Mouse (Mus musculus) neural tube, embryonic 12.5 days (tissue): ENCODE results near the gene Daglb. TPM values are rescaled to one million over a fixed set of nuclear protein-coding genes. Genes with fewer than 3 reads are reported as not detected.

ENCODE experiments used
- ATAC-seq: fragments of 200-750 bp; cut with Nextera tagmentation; 2 replicates; pipeline ENCODE4 v1.8.0; 2017; ENCODE audit warnings: low read depth, mild to moderate bottlenecking, moderate TSS enrichment, moderate library complexity; ENCODE audit not compliant: low FRiP score
- H3K27ac ChIP-seq: fragments of 300-500 bp; sonication (generic); 2 replicates; pipeline ENCODE4 v1.5.1; 2016
- H3K27me3 ChIP-seq: fragments of 300-500 bp; sonication (generic); replicated peaks from 2 replicates; pipeline ENCODE4 v1.6.1; 2016; ENCODE audit warnings: mild to moderate bottlenecking
- H3K36me3 ChIP-seq: fragments of 300-500 bp; sonication (generic); 2 replicates; pipeline ENCODE4 v1.6.1; 2016; ENCODE audit warnings: mild to moderate bottlenecking
- H3K4me1 ChIP-seq: fragments of 300-500 bp; sonication (generic); 2 replicates; pipeline ENCODE4 v1.6.1; 2016
- H3K4me2 ChIP-seq: fragments of 300-500 bp; sonication (generic); replicated peaks from 2 replicates; pipeline ENCODE4 v1.6.1; 2016; ENCODE audit warnings: mild to moderate bottlenecking
- H3K4me3 ChIP-seq: fragments of 300-500 bp; sonication (generic); 2 replicates; pipeline ENCODE4 v1.5.1; 2016
- H3K9ac ChIP-seq: fragments of 300-500 bp; sonication (generic); 2 replicates; pipeline ENCODE4 v1.6.1; 2016; ENCODE audit warnings: mild to moderate bottlenecking
- H3K9me3 ChIP-seq: fragments of 300-500 bp; sonication (generic); 2 replicates; pipeline ENCODE4 v1.6.1; 2016; ENCODE audit warnings: mild to moderate bottlenecking
- WGBS: fragments of 180-500 bp; shearing (Covaris S2); methylation state at CpG from one replicate; pipeline ENCODE4 v1.1.7; 2016; 5-methylcytosine and 5-hydroxymethylcytosine counted together
- polyA plus RNA-seq: library from polyadenylated mRNA; unstranded; fragments of >200 nt; fragmentation: Nextera tagmentation; extraction: Ambion mirVana; gene quantifications from 2 replicates; pipeline ENCODE4 v1.2.1, GENCODE M21; 2016

The Daglb gene
- polyA plus RNA-seq, 1 experiment from 2014 or later: 14.8 TPM

GRCm38 (mm10) chr5:143467931-143468330 lies 3.5 kb downstream of the Daglb start:
- no peak overlapping the region for H3K27ac ChIP-seq
- ATAC-seq: no peak
- 94% methylated on average over 6 of the region's 6 CpGs for WGBS
- H3K36me3 ChIP-seq: peaks cover 41% of the 10 kb centered on the region
- H3K4me2 ChIP-seq: no peak overlapping the region
- H3K9me3 ChIP-seq: no peaks in the 10 kb centered on the region
- no peaks in the 10 kb centered on the region for H3K27me3 ChIP-seq
- no peak overlapping the region for H3K9ac ChIP-seq
- H3K4me3 ChIP-seq: no peak overlapping the region
- peaks cover 18% of the 10 kb centered on the region for H3K4me1 ChIP-seq

GRCm38 (mm10) chr5:143469628-143470027 lies 5.2 kb downstream of the Daglb start:
- WGBS: 95% methylated on average over 8 of the region's 8 CpGs
- Histone ChIP-seq H3K4me1 (peaks cover 10% of the 10 kb centered on the region; the same call in 1 of the 2 replicates), H3K27ac (no peak overlapping the region), H3K9ac (no peak overlapping the region), H3K4me3 (no peak overlapping the region), H3K27me3 (no peaks in the 10 kb centered on the region), H3K9me3 (no peaks in the 10 kb centered on the region), H3K4me2 (no peak overlapping the region), H3K36me3 (peaks cover 57% of the 10 kb centered on the region)
- no peak for ATAC-seq

- H3K9ac ChIP-seq: no peak overlapping the region
- peaks cover 4% of the 10 kb centered on the region; the same call in 1 of the 2 replicates for H3K4me1 ChIP-seq
- H3K4me2 ChIP-seq: no peak overlapping the region
- no peaks in the 10 kb centered on the region for H3K9me3 ChIP-seq
- WGBS: 85% methylated on average over 15 of the region's 15 CpGs
- H3K36me3 ChIP-seq: peaks cover 66% of the 10 kb centered on the region
- H3K27me3 ChIP-seq: no peaks in the 10 kb centered on the region
- no peak for ATAC-seq
- H3K27ac ChIP-seq: no peak overlapping the region
- no peak overlapping the region for H3K4me3 ChIP-seq
Observed at GRCm38 (mm10) chr5:143470421-143471164, 6.2 kb downstream of the Daglb start.

- no peak for ATAC-seq
- Histone ChIP-seq H3K36me3 (peaks cover 72% of the 10 kb centered on the region), H3K4me2 (no peak overlapping the region), H3K4me3 (no peak overlapping the region), H3K27ac (no peak overlapping the region), H3K4me1 (no peaks in the 10 kb centered on the region), H3K9ac (no peak overlapping the region), H3K27me3 (no peaks in the 10 kb centered on the region), H3K9me3 (no peaks in the 10 kb centered on the region)
- 89% methylated on average over 3 of the region's 3 CpGs for WGBS
Observed at GRCm38 (mm10) chr5:143471165-143471546, 6.8 kb downstream of the Daglb start.

GRCm38 (mm10) chr5:143471953-143472618 lies 7.7 kb downstream of the Daglb start:
- WGBS: 91% methylated on average over 8 of the region's 9 CpGs
- Histone ChIP-seq H3K27ac (no peak overlapping the region), H3K36me3 (peaks cover 78% of the 10 kb centered on the region), H3K4me3 (no peak overlapping the region), H3K4me2 (no peak overlapping the region), H3K4me1 (no peaks in the 10 kb centered on the region), H3K27me3 (no peaks in the 10 kb centered on the region), H3K9ac (no peak overlapping the region), H3K9me3 (no peaks in the 10 kb centered on the region)
- ATAC-seq: no peak

- no peak for ATAC-seq
- Histone ChIP-seq H3K9ac (no peak overlapping the region), H3K4me2 (no peak overlapping the region), H3K27ac (no peak overlapping the region), H3K4me3 (no peak overlapping the region), H3K9me3 (no peaks in the 10 kb centered on the region), H3K36me3 (peaks cover 81% of the 10 kb centered on the region), H3K27me3 (no peaks in the 10 kb centered on the region), H3K4me1 (no peaks in the 10 kb centered on the region)
- 95% methylated on average over 20 of the region's 20 CpGs for WGBS
Observed at GRCm38 (mm10) chr5:143475153-143475844, 10.9 kb downstream of the Daglb start.

- H3K4me3 ChIP-seq: no peak overlapping the region
- ATAC-seq: no peak
- no peaks in the 10 kb centered on the region for H3K9me3 ChIP-seq
- no peaks in the 10 kb centered on the region for H3K27me3 ChIP-seq
- H3K4me2 ChIP-seq: no peak overlapping the region
- H3K36me3 ChIP-seq: peaks cover 79% of the 10 kb centered on the region
- WGBS: 97% methylated on average over 6 of the region's 6 CpGs
- H3K4me1 ChIP-seq: no peaks in the 10 kb centered on the region
- no peak overlapping the region for H3K27ac ChIP-seq
- H3K9ac ChIP-seq: no peak overlapping the region
Observed at GRCm38 (mm10) chr5:143476013-143476412, 11.6 kb downstream of the Daglb start.

GRCm38 (mm10) chr5:143477901-143478300 lies 13.5 kb downstream of the Daglb start:
- Histone ChIP-seq H3K27me3 (no peaks in the 10 kb centered on the region), H3K9me3 (no peaks in the 10 kb centered on the region), H3K9ac (no peak overlapping the region), H3K27ac (no peak overlapping the region), H3K4me2 (no peak overlapping the region), H3K36me3 (peaks cover 81% of the 10 kb centered on the region), H3K4me3 (no peak overlapping the region), H3K4me1 (no peaks in the 10 kb centered on the region)
- WGBS: 92% methylated on average over 3 of the region's 3 CpGs
- ATAC-seq: no peak

- no peaks in the 10 kb centered on the region for H3K4me1 ChIP-seq
- 90% methylated on average over 5 of the region's 5 CpGs for WGBS
- no peak overlapping the region for H3K4me2 ChIP-seq
- no peak overlapping the region for H3K4me3 ChIP-seq
- H3K27me3 ChIP-seq: no peaks in the 10 kb centered on the region
- no peaks in the 10 kb centered on the region for H3K9me3 ChIP-seq
- ATAC-seq: no peak
- H3K36me3 ChIP-seq: peaks cover 79% of the 10 kb centered on the region
- H3K27ac ChIP-seq: no peak overlapping the region
- no peak overlapping the region for H3K9ac ChIP-seq
Observed at GRCm38 (mm10) chr5:143484955-143485354, 20.6 kb downstream of the Daglb start.

- no peak for ATAC-seq
- H3K4me2 ChIP-seq: no peak overlapping the region
Observed at GRCm38 (mm10) chr5:143487193-143487592, 22.8 kb downstream of the Daglb start.

GRCm38 (mm10) chr5:143487998-143488397 lies 23.6 kb downstream of the Daglb start:
- Histone ChIP-seq H3K27me3 (no peaks in the 10 kb centered on the region), H3K9me3 (no peaks in the 10 kb centered on the region), H3K27ac (no peak overlapping the region), H3K4me1 (no peaks in the 10 kb centered on the region), H3K36me3 (peaks cover 79% of the 10 kb centered on the region), H3K4me2 (no peak overlapping the region), H3K9ac (no peak overlapping the region), H3K4me3 (no peak overlapping the region)
- WGBS: 93% methylated on average over 5 of the region's 5 CpGs
- ATAC-seq: no peak

More at GRCm38 (mm10) chr5:143487193-143487592, 22.8 kb downstream of the Daglb start:
- no peak overlapping the region for H3K9ac ChIP-seq
- WGBS: 96% methylated on average over 10 of the region's 10 CpGs
- no peaks in the 10 kb centered on the region for H3K9me3 ChIP-seq
- no peak overlapping the region for H3K4me3 ChIP-seq
- peaks cover 85% of the 10 kb centered on the region for H3K36me3 ChIP-seq
- no peaks in the 10 kb centered on the region for H3K27me3 ChIP-seq
- no peaks in the 10 kb centered on the region for H3K4me1 ChIP-seq
- no peak overlapping the region for H3K27ac ChIP-seq

GRCm38 (mm10) chr5:143489749-143490342 lies 25.5 kb downstream of the Daglb start:
- Histone ChIP-seq H3K27me3 (no peaks in the 10 kb centered on the region), H3K4me2 (no peak overlapping the region), H3K27ac (no peak overlapping the region), H3K9me3 (no peaks in the 10 kb centered on the region), H3K9ac (no peak overlapping the region), H3K4me3 (no peak overlapping the region), H3K36me3 (peaks cover 73% of the 10 kb centered on the region), H3K4me1 (no peaks in the 10 kb centered on the region)
- ATAC-seq: no peak
- WGBS: 93% methylated on average over 14 of the region's 14 CpGs
